Mouse (Mus musculus) central nervous system, embryonic 14 days (tissue): ENCODE results near the gene Ifnl2. TPM values are rescaled to one million over a fixed set of nuclear protein-coding genes. Genes with fewer than 3 reads are reported as not detected.

Source experiments
- polyA plus RNA-seq: library from polyadenylated mRNA; depleted of rRNA; stranded (reverse); fragments of >200 nt; gene quantifications from 2 replicates; pipeline ENCODE4 v1.2.3, GENCODE M21; 2012; rRNA removed

Gene Ifnl2
- polyA plus RNA-seq, result not detected in 2 replicates

GRCm38 (mm10) chr7:28510405-28510974 is at the start of gene Ifnl2:
Ifnl2 (minus strand) TSS chr7:28510455.

GRCm38 (mm10) chr7:28547154-28547553 is 36.9 kb upstream of the Ifnl2 start, which contains the start of gene Nccrp1:
Nccrp1 (minus strand) TSS chr7:28547254.

GRCm38 (mm10) chr7:28540526-28540925 is 30.3 kb upstream of the Ifnl2 start, which contains the start of gene Sycn:
Sycn (plus strand) TSS chr7:28540885.

GRCm38 (mm10) chr7:28522536-28522935 is 12.3 kb upstream of the Ifnl2 start, which contains the start of gene Ifnl3:
Ifnl3 (plus strand) TSS chr7:28522836.

Other genes with a start within 250 kb of the Ifnl2 start
- gene Eid2, start 242.6 kb downstream of the Ifnl2 start, polyA plus RNA-seq, result 59.8 and 66.6 TPM in 2 replicates
- 29.6 and 37.8 TPM in 2 replicates for gene Eid2b, start 232.7 kb downstream of the Ifnl2 start, polyA plus RNA-seq
- 0.65 and 0.87 TPM in 2 replicates for gene Selenov, start 219.3 kb downstream of the Ifnl2 start, polyA plus RNA-seq
- gene Dll3, start 208.2 kb downstream of the Ifnl2 start, polyA plus RNA-seq, result 25.5 and 33.0 TPM in 2 replicates
- gene Timm50, start 198.4 kb downstream of the Ifnl2 start, polyA plus RNA-seq, result 99.0 and 110 TPM in 2 replicates
- 122 and 126 TPM in 2 replicates for gene Supt5, start 171.7 kb downstream of the Ifnl2 start, polyA plus RNA-seq
- gene Rps16, start 159.8 kb downstream of the Ifnl2 start, polyA plus RNA-seq, result 1,327 and 1,353 TPM in 2 replicates
- gene Plekhg2, start 137.9 kb downstream of the Ifnl2 start, polyA plus RNA-seq, result 29.3 and 33.4 TPM in 2 replicates
- gene Zfp36, start 130.2 kb downstream of the Ifnl2 start, polyA plus RNA-seq, result 4.3 and 6.1 TPM in 2 replicates
- gene Med29, start 117.7 kb downstream of the Ifnl2 start, polyA plus RNA-seq, result 46.6 and 46.8 TPM in 2 replicates
- 111 and 114 TPM in 2 replicates for gene Paf1, start 117.5 kb downstream of the Ifnl2 start, polyA plus RNA-seq
- 5.3 and 6.4 TPM in 2 replicates for gene Gmfg, start 73.0 kb downstream of the Ifnl2 start, polyA plus RNA-seq
- 40.4 and 41.7 TPM in 2 replicates for gene Lrfn1, start 58.5 kb downstream of the Ifnl2 start, polyA plus RNA-seq
- not detected in 2 replicates for gene Ifnl3, start 12.4 kb upstream of the Ifnl2 start, polyA plus RNA-seq
- not detected in 2 replicates for gene Sycn, start 30.4 kb upstream of the Ifnl2 start, polyA plus RNA-seq
- 0.10 and 0.20 TPM in 2 replicates for gene Nccrp1, start 36.8 kb upstream of the Ifnl2 start, polyA plus RNA-seq
- 66.8 and 66.9 TPM in 2 replicates for gene Samd4b, start 87.7 kb upstream of the Ifnl2 start, polyA plus RNA-seq
- gene Pak4, start 87.7 kb upstream of the Ifnl2 start, polyA plus RNA-seq, result 20.4 and 22.5 TPM in 2 replicates
- gene Acp7, start 120.9 kb upstream of the Ifnl2 start, polyA plus RNA-seq, result 0.05 and 0.28 TPM in 2 replicates
- gene Fbxo27, start 182.4 kb upstream of the Ifnl2 start, polyA plus RNA-seq, result 15.2 and 21.5 TPM in 2 replicates
- gene Fbxo17, start 206.3 kb upstream of the Ifnl2 start, polyA plus RNA-seq, result 3.9 and 9.2 TPM in 2 replicates
- 76.2 and 79.2 TPM in 2 replicates for gene Mrps12, start 231.4 kb upstream of the Ifnl2 start, polyA plus RNA-seq
- gene Sars2, start 231.5 kb upstream of the Ifnl2 start, polyA plus RNA-seq, result 24.8 and 27.0 TPM in 2 replicates
- 0.38 and 1.3 TPM in 2 replicates for gene Ccer2, start 245.7 kb upstream of the Ifnl2 start, polyA plus RNA-seq